Mouse (Mus musculus): ENCODE measurements around the gene Rtn4rl1.

Rtn4rl1 gene

DNA sequence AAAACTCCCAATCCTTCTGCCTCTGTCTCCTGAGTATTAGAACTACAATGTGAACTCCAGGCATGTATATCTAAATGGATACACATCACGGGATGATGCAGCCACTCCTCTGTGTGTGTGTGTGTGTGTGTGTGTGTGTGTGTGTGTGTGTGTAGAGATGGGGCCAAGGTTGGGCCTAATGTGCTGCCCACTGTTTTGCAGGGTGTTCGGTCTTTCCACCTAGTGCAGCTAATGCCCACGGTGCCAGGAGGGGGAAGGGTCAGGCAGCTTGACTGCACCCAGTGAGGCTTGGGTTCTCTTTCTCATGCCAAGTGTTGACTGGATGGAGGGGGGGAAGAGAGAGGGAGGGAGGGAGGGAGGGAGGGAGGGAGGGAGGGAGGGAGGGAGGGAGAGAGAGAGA is 19.3 kb downstream of the Rtn4rl1 start:
- no peak for DNase-seq (ENCODE audit: low spot score in 2 of 2)

DNA sequence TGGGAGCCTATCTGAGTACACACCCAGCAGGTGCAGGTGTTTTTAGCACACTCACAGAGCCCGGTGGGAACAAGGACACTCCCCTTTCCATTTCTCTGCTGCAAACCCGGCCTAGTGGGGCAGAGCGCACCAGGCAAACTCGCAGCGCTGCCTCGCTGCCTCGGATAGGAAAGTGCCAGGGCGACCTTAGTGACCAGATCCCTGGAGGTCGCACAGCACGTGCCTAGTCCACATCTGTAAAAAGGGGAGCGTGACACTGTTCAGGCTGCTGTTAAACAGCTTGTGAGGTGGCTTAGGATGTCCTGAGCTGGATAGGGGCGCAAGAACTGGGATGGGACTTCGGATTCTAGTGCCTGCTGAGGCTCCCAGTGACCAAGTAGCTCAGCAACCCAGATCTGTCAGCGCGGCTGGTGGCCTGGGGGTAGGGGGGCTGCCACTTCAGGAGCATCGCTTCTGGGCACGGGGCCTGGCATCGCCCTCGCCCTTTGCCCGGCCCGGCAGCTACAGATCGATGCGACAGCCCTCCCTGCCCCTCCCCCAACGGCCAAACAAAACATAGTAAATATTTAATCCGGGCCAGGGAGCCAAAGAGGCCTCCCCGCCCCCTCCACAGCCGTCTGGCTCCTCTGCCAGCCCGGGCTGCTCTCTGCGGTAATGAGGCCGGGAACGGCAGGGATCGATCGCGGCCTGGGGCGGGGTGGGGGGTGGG is 19.9 kb downstream of the Rtn4rl1 start:
- no peak for DNase-seq (ENCODE audit: low spot score in 2 of 2)

DNA sequence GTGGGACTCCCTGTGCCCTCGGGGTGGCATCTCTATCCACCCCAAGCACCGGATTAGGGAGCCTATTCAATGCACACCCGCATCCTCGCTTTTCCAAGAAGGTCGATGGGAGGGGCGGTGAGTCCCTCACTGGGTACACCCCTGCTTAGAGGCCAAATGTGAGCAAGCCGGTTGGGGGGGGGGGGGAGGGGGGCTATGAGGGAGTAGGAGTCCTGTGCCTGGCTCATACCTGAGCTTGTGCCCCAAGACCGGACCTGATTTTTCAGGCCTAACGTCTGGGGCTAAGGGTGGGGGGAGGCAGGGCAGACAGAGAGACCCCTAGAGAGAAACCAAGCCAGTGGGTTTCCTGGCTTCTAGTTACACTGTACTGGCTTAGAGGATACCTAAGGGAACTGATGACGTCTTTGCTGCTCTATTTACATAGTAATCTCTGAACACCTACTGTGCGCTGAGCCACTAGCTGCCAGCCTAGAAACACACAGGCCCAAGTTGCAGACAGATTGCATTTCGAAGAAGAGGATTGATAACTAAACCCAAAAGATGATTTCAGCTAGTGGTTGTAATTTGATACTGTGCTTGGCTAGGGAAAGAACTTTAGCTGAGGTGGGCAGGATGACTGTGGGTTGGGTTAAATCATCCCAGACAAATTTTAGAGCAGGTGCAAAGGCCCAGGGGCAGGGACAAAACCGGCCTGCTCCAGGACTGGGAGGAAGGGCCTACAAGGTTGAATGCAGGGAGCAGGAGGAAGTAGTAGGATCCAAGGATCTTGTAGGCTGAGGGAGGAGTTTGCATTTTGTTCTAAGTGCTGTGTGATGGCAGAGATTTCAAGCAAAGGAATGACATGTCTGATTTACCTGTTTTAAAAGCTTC is 20.7 kb downstream of the Rtn4rl1 start:
- DNase-seq (ENCODE audit: low spot score in 2 of 2), result no peak

DNA sequence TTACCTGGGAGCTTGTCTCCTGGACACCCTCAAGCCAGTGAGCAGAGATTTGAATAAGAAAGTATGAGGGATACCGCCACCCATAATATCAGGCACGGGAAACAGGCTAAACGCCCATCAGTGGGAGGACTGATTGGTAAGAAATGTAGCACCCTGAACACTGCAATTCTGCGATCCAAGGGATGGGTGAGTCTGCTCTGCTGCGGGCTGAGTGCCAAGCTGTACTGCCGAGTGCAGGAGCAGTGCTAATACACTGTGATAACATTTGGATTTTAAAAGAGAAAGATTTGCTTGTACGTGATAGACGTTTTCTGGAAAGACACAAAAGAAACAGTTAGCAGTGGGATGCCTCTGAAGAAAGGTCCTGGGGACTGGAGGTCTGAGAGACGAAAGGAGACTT is 26.5 kb downstream of the Rtn4rl1 start:
- DNase-seq (ENCODE audit: low spot score in 2 of 2), result no peak

DNA sequence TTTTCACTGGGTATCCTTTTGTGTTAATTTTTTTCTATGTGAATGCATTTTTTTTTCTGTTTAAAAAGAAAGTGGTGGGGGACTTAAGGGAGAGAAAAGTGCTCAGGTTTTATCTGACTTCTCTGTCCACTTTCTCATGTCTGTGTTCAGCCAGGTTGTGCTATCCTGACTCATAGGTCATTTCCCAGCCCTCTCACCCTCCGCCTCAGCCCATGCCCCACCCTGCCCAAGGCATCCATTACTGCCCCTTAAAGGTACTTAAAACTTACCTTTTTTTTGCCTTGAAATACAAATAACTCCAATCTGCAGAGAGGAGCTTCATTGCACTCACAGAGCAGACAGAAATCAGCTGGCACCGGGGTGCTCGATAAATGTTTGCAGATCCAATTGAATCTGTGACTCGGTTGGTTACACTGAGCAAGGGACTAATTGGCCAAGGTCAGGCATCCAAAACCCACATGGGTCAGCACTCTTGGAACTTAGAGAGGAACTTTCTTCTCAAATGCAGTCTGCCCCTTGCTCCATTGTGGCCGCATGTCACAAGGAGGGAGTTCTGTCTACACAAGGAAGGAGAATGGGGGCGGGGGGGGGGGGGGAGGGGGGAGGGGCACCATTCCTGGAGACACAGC is 27.0 kb downstream of the Rtn4rl1 start:
- no peak for DNase-seq (ENCODE audit: low spot score in 2 of 2)

DNA sequence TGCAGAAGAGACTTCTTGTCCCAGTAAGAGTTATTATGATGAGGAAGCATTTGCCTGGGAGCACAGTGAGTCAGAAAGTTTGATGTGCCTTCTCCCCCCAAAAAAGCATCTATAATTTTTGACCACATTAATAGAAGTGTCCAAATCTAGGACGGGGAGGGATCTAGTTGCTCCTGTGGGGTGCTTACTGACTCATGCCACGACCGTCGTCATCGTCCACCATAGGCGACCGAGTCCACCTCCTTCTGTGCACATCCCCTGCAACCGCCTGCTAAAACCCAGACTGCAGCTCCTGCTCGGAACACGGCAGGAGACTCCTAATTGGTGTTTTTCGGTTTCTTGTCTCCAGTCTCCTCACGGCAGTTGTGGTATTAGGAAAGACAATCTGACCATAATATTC is 30.5 kb downstream of the Rtn4rl1 start:
- no peak for DNase-seq (ENCODE audit: low spot score in 2 of 2)

DNA sequence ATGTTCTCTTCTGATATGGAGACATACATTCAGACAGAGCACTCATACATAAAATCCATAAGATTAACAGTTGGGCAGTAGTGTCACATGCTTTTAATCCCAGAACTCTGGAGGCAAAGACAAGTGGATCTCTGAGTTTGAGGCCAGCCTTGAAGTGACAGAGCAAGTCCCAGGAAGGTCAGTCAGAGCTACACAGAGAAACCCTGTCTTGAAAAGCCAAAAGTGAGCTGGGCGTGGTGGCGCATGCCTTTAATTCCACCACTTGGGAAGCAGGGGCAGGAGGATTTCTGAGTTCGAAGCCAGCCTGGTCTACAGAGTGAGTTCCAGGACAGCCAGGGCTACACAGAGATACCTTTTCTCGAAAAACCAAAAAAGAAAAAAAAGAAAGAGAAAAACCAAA is 31.3 kb downstream of the Rtn4rl1 start:
- no peak for DNase-seq (ENCODE audit: low spot score in 2 of 2)

DNA sequence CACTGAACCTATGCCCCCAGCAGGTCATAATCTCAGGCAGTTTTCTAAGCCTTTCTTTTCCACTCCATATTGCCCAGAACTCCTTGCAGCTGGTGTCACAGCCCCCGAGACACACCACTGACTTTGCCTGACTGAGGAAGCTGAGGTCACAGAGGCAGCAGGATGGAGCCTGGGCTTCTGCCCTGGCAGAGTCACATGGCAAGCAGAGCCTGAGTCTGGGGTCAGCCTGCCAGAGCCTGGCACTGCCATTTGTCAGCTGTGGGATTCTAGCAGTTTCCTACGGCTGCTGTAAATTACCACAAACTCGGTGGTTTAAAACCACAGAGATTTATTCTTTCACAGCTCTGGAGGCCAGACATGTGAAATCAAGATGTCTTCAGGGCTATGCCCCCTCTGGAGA is 34.0 kb downstream of the Rtn4rl1 start:
- no peak for DNase-seq (ENCODE audit: low spot score in 2 of 2)

DNA sequence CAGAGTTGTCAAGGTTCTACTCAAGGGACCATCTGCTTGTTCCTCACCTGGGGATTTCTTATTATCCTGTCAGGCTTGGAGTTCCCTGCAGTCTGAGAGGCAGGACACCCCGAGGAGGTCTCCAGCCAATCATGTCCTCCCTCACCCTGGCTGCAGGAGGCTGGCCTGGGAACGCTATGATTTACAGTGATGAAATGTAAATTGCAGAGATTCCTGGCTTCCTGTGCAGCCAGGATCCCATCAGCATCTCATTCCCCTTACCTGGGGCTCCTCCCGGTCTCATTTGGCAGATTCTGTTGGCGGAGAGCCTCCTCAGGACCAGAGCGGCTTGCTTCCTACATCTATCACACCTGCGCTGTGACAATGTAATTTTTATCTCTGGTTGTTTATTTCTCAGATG is 35.7 kb downstream of the Rtn4rl1 start:
- DNase-seq (ENCODE audit: low spot score in 2 of 2), result no peak

DNA sequence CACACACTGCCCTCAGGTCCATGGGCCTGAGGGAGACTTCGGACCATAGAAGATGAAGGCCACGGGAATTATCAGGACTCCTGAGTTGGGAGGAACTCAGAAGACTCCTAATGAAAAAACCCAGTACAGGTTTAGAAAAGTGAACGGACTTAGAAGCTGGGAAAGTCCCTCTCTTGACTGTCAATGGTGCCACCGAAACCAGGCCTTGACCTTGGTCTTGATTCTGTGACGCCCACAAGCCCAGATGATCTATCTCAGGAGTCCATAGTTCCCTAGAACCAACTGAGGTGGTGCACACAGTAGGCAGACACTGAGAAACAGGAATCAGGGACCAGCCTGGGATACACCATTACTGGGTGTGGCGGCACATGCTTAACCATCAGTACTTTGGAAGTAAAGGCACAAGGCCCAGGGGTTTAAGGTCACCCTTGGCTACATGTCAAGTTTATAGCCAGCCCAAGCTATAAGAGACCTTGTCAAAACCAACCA is 36.7 kb downstream of the Rtn4rl1 start:
- DNase-seq (ENCODE audit: low spot score in 2 of 2), result no peak

DNA sequence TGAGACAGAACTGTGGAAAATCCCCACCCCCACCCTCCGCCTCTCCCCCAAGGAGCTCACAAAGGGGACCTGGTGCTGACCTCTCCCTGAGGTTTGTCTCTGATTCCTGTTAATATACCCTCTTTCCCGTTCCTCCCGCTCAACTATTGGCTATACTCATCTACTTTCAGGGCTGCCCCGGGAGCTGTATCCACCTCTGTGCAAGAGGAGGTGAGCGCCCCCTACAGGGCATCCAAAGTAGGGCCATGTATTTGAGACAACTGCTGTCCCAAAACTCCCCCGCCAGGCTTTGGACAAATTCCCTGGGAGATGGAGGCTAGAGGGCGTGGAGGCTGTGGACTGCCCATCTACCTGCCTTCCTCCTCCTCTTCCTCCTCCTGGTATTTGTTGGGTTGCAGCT is 38.2 kb downstream of the Rtn4rl1 start:
- DNase-seq (ENCODE audit: low spot score in 2 of 2), result peak; percentile 21 to 40

DNA sequence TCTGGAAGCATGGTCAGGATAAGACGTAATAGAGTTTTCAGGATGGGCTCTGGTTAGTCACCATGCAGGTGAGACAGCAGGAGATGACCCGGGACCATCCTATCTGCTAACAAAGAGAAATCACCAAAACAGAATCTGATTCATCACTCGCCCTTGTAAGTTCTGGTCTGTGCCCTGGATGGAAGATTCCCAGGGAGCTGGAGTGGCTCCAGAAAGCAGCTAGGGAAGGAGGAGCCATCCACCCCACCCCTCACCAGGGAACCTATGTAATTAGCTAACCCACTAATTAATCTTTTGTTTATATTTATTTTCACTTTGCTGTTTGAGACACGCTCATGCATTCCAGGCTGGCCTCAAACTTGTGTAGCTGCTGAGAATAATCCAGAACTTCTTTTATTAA is 38.9 kb downstream of the Rtn4rl1 start:
- DNase-seq (ENCODE audit: low spot score in 2 of 2), result no peak

DNA sequence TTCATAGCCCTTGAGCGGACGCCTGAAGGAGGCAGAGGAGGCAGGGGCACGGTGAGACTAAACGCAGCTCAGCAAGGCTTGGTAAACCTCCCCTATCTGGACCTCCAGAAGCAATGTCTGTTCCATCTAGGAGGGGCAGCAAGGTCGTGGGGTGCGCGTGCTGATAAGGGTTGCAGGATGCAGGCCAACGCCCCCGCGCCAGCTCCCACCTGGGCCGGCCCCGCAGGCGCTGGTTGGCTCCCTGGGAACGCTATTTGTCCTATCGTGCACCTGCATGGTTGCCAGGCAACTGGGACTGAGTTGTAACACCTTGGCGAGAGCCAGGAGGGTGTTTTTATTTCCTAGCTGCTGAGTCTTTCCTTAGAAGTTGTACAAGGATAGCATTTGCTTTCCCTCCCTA is 41.2 kb downstream of the Rtn4rl1 start:
- DNase-seq (ENCODE audit: low spot score in 2 of 2), result peak; percentile 19

DNA sequence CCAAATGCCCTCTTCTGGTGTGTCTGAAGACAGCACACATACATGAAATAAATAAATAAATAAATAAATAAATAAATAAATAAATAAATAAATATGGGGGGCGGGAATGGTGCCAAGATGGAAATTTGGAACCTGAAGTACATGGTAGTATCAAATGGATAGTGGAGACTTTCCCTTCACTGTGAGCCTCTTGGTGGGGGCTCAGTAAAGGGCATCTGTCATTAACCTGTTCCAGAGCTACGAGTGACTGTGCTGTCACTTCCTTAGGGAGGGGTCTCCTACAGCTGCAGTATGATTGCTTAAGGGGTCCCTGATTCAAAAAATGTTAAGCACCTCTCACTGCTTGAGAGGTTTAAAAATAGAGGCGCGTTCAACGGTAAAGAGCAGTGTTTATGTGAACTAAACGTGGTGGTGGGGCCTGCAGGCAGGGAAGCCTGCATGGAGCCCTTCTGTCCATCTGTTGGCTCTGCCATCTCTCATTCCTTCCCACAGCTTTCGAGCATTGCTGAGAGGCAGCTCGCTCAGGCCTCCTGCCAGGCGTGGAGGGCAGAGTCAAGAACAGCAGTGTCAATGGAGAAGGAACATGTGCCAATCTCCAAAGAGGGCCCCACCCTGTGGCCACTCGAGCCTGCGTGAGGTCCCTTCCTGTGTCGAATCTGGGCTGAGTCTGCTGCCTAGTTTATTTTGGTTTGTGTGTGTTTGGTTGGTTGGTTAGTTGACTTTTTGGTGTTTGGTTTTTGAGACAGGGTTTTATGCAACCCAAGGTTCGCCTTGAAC is 46.8 kb downstream of the Rtn4rl1 start:
- DNase-seq (ENCODE audit: low spot score in 2 of 2), result no peak

DNA sequence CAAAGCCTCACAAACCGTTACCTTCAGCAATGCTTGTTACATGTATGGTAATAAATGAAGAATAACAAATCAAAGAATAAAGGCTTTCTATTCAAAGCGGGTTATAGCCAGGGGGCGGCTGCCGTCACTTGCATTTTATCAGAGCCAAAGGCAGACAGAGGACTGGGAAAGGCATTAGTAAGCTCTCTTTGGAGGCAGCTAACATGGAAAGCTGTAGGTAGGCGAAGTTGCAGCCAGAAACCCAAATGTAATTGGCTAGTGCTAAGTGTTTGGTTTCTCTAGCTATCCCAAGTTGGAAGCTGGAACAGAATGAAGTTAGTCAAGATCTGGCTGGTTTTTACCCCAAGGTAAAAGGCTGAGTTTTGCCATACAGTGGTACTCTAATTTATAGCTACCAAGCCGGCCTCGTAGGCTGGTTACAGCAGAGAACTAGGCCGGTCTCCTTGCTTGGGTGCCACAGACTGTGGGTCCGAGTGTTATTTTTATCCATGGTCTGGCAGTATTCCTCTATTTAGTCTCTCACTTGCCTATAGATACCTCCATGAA is 49.2 kb downstream of the Rtn4rl1 start:
- DNase-seq (ENCODE audit: low spot score in 2 of 2), result no peak

DNA sequence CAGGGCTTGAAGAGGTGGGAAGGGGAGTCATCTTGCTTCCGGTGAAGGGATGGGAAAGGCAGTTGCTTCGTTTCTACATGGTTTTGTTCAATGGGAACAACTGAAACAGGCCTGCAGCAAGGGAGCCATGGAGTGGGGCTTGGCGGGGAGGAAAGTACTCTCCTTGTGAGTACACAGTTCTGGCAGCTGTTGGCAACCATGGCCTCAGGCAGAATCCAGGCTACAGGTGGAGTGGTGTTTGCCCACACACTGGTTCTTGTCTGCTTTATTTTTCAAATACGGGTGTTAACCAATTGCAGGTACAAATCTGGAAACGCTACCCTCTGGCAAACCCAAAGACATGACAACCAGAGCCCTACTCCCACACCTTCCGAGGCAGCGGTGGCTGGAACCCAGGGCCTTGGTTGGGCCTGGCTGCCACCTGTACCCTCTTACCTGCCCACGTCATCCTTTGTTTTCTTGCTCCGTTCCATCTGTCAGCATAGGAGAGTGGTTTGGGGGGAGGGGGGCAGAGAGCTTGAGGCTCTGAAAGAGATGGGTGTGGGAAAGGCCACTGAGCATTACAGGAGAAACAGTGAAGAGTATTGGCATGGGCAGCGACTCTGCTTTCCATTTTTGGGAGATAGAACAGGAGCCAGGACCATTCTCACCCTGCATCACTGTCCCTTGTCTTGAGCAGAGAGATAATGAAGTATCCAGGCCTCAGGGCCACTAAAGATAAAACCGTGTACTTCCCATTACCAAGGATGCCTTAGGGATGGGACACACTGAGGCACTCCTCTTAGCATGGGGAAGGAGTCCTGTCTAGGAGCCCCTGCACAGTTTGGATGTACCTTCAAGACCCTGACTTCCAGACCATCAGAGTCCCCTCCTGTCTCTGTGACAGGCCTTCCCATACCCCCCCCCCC is 51.0 kb downstream of the Rtn4rl1 start:
- no peak for DNase-seq (ENCODE audit: low spot score in 2 of 2)

DNA sequence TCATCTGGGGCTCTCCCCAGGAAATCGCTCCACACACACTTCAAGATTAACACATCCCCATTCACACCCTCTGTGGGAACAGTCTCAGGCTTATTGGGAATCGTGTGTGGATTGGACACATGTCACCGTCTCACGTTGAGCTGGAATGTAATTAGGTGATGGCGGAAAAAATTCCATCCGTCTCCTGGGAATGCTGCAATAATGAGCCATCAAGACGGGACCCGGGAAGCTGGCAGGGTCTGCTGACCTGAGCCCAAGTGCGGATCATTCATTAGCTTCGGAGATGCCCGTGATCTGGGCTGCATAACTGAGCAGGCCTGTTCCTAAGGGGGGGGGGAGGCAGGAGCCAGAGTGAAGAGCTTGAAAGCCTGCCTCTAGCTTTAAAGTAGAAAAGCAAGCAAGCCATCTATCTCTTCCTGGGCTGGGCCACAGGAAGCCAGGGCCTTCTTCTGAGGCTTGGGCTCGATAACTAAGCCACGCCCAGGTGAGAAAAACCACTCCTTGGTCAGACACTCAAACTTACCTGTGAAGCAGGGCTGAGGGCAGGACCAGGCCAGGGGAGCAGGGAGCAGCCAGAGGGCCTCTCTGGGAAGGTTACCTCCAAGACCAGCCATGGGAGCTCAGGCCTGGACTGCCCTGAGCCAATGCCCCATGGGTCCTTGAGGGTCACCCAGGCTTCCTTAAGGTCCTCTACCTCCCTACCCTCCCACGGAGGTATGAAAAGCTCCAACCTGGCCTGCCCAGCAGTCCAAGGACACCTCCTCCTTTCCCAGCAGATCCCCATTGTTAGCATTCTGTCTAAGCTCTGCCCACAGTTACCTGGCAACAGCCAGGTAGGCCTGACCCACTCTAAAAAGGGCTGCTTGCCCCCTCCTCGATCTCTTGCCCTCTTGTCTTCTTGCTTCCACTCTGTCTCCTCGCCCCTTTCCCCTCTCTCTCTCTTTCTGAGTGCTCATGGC is 52.1 kb downstream of the Rtn4rl1 start:
- no peak for DNase-seq (ENCODE audit: low spot score in 2 of 2)

DNA sequence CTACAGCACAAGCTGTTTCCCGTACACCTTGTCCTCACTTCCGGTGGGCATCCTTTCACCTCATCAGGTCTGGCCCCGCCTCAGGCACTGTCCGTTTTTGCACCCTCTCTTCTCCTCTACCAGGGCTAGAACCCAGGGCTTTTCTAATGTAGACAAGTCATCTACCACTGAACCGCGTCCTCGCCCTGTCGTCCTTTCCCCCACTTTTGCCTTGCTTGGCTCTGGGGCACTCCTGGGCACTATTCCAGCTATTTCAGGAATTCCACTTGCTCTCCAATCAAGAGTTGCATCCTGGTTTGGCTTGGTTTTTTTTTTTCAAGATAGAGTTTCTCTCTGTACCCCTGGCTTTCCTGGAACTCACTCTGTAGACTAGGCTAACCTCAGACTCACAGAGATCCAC is 53.0 kb downstream of the Rtn4rl1 start:
- DNase-seq (ENCODE audit: low spot score in 2 of 2), result no peak

DNA sequence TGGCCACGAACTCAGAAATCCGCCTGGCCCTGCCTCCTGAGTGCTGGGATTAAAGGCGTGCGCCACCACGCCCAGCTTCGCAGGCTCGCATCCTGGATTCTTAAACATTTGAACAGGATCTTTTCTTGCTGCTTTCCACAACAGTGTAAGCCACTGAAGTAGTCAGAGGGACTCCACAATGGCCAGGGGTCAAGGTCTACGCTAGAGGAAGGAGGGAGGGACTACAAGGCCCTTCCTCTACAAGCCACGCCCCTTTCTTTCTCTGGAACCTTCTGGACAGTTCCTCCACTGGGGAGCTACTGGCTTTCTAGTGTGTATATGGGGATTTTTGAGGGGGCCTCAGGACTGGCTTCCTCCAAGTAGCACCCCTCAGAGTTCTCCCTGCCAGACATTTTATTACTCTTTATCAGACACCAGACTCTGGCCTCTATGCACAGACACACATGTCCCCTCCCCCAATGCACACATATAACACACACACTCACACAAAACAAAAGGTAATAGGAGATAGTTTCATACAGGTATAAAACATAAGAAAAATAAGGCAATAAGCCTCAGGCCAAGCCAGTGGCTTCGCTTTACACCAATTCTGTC is 53.7 kb downstream of the Rtn4rl1 start:
- no peak for DNase-seq (ENCODE audit: low spot score in 2 of 2)

Data from spleen, postnatal 14 days (tissue).